Mouse (Mus musculus) right cerebral cortex, postnatal 36 days (tissue): Measurements from ENCODE around the gene Tmem189.

ENCODE experiments used
- DNase-seq, 2 experiments: peaks; one replicate each; pipeline ENCODE4 v3.0.0; 2022; ENCODE audit warnings: low spot score in 2 of 2, mixed read lengths in 1 of 2

Gene Tmem189

DNA sequence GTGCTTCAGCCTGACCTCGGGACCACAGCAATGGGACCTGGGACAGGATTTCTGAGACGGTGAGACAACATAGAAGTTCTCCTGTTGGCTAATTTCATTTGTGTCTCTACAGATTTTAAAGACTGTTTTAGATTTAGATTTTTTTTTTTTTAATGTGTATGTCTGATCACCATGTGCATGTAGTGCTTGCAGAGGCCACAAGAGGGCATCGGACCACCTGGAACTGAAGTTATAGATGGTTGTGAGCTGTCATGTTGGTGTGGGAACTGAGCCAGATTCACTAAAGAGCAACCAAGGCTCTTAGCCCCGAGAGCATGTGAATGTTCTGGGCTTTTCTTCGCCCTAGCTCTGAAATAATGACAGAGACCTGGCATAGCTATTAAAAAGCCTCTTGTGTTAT is 9.0 kb downstream of the Tmem189 start:
- DNase-seq: no peak

DNA sequence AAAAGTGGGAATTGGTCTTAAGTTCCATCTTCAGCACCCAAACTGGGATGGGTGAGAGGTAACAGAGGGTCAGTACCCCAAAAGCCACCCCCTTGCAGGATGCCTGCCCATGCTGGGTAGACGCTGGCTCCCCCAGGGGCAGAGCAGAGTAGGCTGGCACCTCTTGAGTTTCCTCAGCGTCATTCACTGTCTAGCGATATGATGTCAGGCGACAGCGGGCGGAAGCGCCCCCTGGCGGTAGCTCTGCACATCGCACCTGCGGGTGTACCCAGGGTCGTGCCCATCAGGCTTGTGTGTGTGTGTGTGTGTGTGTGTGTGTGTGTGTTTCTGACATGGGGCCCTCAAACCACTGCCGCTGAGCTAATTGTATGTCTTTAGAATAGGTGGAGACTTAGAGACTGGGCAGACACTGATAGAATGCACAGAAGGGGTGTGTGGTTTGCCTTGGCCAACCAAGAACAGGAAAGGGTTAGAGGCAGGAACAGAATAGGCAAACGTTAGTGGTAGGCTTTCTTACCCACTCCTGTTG is 9.7 kb downstream of the Tmem189 start:
- no peak for DNase-seq

DNA sequence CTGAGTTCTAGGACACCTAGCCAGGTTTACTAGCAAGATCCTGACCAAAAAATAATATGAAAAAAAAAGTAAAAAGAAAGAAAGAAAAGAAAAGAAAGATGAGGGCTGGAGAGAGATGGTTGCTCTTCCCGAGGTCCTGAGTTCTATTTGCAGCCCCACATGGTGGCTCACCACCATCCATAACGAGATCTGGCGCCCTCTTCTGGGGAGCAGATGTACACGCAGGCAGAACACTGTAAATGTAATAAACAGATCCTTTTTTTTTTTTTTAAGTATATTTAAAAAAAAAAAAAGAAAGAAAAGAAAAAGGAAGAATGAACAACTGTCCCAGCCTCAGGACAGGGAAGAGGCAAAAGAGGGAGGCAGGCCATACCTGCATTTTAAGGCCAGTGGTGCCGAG is 11.0 kb downstream of the Tmem189 start:
- no peak for DNase-seq

DNA sequence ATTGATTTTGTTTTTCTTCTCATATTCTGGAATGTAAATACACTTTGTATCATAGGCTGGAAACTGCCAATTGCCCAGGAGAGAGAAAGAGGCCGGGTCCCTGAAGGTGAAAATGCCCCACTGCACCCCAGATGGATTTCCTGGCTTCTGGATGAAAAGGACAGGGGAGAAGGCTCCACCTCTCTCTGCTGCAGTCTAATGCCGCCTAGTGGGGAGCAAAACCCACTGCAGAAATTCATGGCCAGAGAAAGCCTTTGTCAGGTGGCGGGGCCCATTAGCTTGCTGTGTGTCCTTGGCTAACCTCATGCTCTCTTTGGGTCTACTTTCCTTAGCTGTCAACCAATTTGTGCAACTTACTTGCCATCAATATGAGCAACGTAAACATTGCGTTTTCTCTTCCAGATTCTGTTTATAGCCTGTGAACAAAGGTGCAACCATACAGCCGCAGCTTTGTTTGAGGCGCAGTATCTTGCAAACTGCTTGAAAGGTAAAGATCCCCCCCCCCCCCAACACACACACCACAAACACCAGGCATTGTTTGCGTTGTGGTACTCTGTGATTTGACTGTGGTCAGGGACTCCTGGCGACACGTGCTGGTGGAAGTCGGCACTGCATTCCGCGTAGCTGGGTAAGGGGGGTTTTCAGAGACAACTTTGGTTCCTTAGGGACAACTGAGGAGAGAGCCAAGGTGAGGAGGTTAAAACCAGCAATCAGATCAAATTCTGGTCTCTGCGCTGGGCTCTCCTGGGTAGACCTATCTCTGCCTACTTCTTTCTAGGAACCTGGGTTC is 14.3 kb downstream of the Tmem189 start:
- DNase-seq: no peak

DNA sequence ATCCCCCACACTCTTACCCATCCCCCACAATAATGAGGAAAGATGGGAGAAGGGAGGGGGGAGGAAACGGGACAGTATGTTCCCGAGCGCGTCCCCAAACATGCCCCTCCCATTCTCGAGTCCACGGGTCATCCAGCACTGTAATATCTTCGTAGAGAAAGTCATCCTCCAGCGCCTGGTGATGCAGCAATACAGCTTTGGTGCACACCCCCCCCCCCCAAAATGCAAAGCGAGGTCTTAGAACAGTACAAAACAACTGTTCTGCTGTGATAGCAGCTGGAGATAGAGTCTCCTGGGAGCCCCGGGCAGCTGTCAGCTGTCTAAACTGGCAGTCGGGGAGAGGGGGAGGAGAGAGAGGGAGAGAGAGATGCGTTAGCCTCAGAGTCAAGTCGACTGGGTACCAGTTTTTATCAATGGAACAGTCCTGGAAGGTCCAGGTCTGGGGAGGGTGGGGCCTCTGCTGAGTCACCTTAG is 17.4 kb downstream of the Tmem189 start:
- no peak for DNase-seq

DNA sequence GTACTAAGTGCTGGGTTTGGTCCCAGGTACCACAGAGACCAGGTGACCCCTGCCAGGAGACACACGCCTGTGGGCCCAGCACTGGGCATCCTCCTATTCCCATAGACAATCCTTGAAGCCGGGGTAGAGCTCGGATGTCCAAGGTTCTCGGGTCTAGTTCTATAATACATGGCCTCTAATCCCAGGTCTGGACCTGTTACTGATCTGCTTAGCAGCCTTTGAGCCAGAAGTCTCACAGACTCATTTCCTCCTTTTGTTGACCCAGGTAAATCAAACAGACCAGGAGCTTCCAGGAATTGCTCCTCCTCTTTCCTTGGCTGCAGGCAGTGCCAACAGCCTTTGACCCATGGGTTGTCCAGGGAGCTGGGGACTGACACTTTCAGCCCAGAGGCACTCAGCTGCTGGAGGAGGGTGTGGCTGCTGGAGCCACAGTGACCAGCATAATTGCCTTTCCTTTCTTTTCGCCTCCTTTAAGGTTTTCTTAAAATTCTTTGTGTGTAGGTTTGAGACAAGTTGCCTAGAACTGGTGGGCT is 18.5 kb downstream of the Tmem189 start:
- DNase-seq: no peak

DNA sequence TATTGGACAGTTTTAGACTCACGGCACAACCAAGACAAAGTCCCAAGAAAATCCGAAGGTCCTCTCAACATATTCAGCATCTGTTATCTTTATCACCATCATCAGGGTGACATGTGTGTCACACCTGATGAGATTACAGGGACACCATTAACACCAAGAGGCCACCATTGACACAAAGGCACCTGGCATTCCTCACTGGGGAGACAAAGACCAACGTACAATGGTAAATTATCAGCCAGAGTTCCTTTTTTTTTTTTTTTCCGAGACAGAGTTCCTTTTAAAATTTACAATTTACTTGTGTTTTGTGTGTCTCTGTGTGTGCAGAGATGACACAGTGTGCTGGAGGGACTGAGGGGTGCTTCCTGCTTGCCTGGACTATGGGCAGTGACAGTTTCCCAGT is 20.2 kb downstream of the Tmem189 start:
- no peak for DNase-seq

DNA sequence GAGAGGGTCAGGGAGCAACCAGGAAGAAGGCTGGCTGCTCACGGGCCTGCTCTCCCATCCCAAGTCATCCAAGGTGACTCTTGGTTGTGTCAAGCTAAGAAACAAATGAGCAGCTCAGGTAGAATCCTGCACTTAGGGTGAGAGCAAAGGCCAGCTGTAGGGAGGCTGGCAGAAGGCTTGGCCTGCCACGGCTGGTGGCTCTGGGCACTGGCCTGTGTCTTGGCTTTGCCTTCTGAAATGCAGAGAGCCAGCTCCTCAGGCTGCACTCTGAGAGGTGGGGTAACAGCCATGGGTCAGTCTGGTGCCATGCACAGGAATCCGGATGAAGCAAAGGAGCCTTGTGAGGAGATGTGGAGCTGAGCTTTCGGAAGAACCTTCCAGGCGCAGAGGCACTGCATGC is 21.2 kb downstream of the Tmem189 start:
- DNase-seq: no peak

DNA sequence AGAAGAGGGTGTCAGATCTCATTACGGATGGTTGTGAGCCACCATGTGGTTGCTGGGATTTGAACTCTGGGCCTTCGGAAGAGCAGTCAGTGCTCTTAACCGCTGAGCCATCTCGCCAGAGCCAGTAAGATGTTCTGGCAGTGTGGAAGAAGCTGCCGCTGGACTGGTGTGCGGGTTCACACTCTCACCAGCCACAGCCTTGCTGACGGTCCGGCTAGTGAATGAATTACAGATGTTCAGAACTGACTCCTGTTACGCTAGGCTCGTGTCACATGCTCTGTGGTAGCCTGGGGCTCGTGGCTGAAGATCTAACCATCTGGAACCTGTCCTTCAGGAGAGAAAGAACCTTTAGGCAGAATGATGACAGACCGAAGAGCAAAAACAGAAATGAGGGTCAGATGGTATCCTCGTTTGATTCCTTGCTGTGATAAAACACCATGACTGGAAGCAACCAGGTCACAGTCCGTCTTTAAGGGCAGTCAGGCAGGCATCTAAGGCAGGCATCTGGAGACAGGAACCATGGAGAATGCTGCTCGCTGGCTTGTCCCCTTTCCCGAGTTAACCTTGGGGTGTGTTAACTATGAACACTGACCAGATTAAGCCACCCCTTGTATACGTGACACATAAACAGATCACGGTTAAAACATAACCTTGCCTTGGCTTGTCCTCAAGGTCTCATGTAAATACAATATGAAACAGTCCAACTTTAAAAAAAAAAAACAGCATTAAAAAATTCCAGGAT is 23.5 kb downstream of the Tmem189 start:
- DNase-seq: no peak

DNA sequence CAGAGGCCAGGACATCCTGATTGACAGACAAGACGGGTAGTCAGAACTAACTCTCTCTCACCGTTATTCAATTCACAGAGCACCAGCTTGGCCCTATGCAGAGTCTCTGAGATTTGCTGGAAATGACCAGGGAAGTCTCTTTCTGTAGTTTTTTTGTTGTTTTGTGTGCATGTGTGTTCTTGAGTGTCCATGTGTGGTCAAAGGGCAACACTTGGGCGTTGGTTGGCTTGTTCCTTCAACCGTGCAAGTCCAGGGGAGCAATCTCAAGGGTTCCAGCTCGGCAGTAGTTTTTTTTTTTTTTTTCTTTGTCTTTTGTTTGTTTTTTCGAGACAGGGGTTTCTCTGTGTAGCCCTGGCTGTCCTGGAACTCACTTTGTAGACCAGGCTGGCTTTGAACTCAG is 26.9 kb downstream of the Tmem189 start:
- no peak for DNase-seq

DNA sequence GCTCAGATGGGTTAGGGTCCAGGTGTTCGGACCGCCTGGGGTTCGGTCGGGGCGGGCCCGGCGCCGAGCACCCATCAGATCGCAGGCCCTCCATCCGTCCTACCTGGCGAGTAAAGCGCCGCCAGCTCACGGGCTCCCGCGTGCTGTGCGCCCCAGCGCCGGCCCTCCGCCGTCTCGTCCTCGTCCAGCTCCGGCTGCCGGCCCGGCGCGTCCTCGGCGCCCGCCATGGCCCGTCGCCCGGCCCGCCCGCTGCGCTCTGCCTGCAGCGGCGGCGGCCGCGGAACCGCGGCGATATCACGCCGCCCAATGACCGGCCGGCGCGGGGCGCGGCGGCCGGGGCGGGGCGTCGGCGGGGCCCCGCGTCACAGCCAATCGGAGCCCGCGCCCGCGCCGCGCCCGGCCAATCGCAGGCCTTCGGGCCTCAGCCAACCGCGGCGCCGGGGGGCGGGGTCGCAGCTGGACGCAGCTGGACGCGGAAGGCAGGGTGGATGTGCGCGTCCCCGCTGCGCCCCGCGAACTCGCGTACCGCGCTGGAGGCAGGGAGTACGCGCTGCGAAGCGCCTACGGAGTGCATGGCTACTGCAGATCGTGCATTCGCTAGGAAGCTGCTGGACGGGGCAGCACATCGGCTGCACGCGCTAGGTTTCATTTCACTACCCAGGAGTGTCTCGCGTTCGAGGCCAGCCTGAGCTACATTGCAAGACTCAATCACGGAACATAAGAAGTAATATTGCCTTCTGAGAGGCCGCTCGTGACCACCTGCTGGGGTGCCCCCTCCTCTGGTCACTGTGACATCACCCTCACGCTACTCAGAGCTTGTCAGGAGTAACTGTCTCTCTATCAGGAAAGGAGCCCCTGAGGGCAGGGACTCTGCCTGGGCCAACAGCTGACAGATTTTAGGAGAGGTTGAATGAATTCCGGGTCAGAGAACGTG is 28.1 kb downstream of the Tmem189 start, which contains the start of gene Gm20431:
Gm20431 (minus strand) TSS at position 227 of the 934 bp plus-strand sequence.
- DNase-seq: peak; percentile 91 to 92

DNA sequence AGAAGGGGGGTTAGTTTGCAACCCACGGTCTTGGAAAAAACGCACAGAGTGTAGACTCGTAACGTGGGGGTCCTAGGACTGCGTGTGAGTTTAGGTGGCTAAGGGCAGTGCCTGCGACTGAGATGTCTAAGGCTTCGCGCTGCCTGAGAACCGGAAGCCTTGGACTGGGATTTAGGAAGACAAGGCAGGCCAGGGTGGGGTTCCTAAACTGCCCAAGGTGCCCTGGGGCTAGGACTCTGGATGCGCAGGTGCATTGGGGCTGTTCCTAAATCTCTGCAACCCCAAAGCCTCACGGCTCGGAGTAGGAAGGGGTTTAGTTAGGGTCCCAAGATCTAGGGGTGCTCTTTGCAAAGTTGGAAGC is 29.0 kb downstream of the Tmem189 start:
- no peak for DNase-seq

DNA sequence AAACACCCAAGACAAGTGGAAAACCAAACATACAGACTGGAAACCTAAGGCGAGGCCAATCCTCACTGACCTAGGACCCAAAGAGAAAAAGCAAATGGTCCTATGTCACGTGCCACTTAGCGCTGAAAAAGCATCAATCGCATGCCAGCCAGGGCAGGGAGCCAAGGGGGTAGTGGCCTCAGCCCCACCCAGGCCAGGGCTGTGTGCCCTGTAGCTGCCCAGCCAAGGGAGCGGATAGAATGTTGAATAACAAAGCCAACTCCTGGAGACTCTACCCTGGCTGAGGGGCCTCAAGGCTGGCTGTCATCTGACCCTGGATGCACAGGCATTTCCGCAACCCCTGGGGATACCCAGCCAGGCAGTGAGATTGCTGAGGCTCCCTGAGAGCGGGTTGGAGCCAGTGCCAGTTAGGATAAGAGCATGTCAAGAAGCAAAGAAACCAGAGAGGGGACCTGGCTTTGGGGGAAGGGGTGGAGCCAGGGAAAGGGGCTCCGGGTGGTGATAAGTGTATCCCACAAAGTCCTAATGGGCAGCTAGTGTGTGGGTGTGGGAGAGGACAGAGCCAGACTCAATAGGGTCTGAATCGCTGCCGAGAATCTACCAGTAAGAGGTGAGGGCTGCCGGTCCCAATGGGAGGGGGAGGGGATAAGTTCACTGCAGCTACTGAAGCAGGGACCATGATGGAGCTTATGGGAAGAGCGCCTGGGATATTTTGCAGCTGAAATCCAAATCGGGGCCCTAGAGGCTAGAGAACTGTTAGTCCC is 29.6 kb downstream of the Tmem189 start:
- DNase-seq: no peak

DNA sequence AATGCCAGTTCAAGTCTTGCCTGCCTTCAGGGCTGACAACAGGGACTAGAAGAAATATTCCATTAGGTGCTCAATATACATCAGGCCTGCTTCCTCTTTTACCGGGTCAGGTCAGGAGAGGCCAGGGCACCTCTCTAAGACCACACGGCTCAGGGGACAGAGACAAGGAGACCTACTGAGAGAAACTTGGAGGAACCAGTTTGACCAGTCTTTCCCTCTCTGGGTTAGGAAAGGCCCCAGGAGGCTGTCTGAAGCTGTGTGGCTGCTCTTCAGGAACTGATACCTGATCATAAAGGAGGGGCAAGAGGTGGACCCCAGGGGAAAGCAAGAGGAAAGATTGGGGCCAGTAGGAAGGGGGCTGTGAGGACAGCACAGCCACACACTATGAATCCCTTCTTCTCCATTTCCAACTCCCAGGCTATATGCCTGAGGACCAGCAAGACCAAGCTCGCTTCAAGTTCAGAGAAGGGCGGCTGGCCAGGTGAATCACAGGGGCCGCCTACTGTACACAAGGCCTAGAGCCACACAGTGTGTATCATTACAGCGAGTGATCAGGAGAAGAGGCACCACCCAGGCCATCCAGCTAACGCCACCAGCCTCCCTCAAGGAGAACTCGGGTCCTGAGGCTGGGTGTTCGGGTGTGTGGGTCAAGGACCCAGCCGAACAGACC is 30.3 kb downstream of the Tmem189 start:
- no peak for DNase-seq

DNA sequence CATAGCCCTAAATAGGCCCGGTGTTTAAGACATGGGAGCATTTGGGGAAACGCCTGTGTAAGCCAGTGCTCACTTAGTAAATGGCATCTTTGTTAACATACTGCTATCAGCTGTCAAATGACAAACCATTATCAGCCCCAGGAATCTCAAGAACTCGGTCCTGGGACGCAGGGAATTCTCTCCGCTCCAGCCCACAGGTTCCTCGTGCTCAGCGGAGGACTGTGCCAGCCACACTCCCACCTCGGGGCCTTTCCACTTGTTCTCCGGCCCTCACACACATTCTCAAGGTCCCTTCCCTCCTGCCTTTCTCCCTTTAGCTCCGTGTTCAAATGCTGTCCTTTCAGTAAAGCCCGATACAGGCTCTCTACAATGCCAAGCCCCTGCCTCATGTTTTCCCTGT is 30.9 kb downstream of the Tmem189 start:
- DNase-seq: no peak

DNA sequence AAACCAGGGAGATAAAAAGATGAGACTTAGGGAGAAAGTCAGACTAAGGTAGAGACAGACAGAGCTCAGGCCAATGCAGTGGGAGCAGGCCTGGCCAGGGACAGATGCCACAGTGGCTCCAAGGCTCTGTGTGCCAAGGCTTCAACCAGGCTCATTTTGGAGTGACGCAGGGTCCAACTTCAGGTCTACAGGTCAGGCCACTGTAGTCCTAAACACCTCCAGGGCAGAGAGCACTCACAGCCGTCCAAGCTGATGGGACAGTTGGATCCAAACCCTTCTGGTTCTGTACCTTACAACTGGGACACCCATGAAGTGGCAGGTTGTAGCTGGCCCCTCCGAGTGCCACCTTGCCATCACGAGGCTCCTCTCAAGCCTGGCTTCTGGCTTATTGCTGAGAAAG is 31.6 kb downstream of the Tmem189 start:
- no peak for DNase-seq

DNA sequence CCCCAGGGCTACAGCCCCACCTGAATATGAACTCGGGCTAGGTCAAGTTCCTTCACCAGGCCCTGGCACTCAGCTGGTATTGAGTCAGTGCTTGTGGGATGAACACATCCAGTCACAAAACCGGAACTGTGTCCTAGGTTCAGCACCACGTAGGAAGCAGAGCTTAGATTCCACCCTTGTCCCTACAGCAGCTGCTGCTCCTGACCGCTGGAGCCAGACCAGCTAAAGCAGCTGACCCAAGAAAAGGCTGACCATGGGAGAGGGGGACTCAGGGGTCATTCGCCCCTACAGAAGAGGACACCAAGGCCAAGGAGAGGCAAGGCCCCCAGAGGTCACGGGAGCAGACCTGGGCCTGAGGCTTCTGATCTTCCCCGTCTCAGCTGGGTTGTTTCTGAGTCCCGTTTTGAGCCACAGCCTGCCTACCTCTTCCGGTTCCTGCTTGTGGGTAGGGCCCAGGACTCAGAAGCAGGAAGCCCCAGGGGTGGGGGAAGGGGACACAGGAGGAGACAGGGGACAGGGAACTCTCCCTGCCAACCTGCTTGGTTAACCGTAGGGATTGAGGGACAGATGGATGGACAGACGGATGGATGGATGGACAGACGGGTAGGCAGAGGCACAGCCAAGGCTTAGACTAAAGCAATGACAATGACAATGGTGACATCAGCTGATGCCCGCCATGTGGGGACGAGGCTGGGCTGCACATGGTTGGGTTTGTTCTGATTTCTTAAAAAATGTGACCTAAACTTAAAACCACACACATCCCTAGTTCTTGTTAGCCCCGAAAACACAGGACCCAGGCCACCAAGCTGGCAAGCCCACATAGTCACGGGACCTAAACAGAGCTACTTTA is 32.8 kb downstream of the Tmem189 start:
- DNase-seq: no peak

DNA sequence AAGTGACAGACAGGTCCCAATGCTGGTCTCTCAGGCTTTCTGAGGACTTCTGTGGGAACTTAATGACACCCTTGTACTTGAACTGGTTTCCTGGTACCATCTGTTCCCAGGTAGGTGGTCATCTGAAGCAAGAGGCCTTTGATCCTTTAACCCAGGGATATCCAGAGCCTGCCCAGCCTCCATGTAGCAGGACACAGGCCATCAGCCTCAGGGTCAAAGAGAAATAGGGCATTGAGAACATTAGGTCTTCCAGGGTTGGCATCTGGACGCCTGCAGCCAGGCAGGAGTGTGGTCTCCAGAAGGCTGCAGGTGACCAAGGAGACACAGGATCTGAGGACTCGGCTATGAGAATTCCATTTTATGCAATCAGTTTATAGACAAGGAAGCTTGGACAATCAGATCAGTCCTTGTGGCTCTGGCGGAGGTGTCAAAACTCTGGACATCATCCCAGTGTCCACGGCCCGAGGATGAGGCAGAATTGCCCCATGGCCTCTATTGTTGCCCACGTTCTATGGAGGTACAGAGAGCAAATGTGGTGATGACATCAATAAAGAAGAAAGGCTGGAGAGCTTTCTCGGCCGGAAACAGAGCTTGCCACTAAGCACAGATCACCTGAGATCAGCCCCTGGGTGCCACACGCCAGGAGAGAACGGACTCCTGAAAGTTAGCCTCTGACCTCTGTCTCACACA is 34.6 kb downstream of the Tmem189 start:
- no peak for DNase-seq

DNA sequence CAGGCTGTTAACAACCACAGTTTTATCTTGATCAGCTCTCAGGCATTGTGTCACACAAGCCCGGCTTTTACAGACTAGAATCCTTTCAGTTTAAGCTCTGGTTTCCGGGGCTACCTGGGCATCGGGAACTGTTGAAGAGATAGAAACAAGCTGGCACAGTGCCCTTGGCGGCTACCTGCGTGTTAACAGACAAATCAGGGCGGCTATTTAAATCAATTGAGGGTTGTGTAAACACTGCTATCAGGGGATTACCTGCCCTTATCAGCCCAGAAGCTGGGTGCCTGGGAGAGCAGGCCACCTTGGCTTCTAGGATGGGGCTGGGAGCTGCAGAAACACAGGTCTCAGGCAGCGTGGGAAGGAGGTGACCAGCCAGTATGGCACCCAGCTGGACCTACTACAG is 36.9 kb downstream of the Tmem189 start:
- no peak for DNase-seq
